Mouse (Mus musculus): Measurements from ENCODE around the gene Sp2. TPM values are rescaled to one million over a fixed set of nuclear protein-coding genes. Genes with fewer than 3 reads are reported as not detected.

The Sp2 gene
- 10 to 100 TPM; 15.2 to 15.9 TPM for total RNA-seq (2021)
- long read RNA-seq, experiment 1, transcript Sp2-203 (7 exons, 3,055 nt) = major isoform, 6 of 31 reads
- long read RNA-seq, experiment 1, partial matches to known transcripts = 3 of 31 reads
- long read RNA-seq, experiment 1, other reads (novel, unspliced or antisense) = 22 of 31 reads
- long read RNA-seq, experiment 2, partial matches to known transcripts = 3 of 26 reads
- long read RNA-seq, experiment 2, other reads (novel, unspliced or antisense) = 20 of 26 reads

- DNase-seq = no peak
Measured at GRCm38 (mm10) chr11:96982859-96983258, at the start of gene Sp2. Sp2 (minus strand) TSS chr11:96982959.

DNA sequence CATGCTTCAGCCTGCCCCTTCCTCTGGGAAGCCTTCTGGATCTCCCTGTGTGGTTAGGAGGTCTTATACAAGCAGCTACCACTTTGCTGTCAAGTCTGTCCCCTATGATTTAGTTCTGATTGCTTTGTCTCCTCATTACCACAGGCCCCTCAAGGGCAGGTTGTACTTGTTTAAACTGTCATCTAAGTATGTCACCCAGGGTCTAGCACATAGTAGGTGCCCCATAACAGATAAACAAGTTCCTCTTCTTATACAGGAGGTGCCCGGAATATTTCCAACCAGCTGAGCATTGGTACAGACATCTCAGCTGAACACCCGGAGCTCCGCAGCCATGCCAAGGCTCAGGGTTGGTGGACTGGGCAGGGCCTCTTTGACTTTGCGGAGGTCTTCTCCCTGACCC, 49.7 kb upstream of the Sp2 start:
- DNase-seq = no peak

DNA sequence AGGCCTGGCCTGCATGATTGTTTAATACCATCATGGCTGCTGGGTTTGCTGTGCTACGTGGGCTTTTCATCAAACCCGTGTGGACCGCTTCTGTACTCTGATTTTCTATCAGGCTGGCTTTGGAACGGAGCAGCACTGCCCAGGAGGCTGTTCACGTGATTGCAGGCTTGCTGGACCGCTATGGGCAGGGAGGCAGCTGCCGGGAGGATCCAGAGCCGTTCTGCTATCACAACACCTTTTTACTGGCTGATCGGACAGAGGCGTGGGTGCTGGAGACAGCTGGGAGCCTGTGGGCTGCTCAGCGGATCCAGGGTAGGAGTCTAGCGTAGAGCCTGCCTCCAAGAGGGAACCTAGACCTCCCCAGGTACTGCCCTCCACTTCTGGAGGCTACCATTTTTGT, 49.2 kb upstream of the Sp2 start:
- DNase-seq = no peak

- no peak for DNase-seq
Measured at GRCm38 (mm10) chr11:97030426-97030825, 47.7 kb upstream of the Sp2 start.

DNA sequence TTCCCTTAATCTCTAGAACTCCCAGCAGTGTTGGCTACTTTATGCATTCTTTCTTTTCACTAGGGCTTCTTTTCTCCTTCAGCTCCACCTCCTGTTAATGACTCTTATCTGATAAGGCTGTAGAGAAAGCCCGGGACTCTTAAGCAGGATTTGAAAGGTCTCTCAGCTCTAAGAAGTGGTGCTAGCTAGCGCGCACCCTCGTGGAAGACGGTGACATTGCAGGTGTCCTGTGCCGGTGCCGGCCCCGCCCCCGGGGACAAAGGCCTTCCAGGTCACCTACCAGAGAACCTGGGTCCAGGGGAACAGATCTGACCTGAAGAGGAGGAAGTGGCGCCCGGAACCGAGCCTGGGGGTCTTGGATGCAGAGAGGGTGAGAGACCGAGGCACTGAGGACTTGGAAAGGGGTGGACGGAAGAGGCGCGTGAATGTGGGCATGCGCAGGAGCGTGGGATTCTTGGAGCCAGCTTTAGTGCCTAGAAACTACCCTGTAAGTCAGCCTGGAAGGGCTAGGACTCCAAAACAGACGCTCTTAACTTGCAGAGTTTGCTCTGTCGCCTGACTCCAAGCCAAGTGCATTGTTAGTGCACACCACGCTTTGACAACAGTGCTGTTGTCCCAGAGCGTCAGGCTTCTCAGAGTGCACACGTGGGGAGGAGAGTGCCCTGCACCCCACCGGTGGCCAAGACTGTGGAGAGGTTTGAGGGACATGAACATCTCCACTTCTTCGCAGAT, 47.1 kb upstream of the Sp2 start, which contains the start of gene Scrn2:
TSS of gene Scrn2 (plus strand) at position 253 of the 732 bp plus-strand sequence.
- DNase-seq = peak; percentile 85

DNA sequence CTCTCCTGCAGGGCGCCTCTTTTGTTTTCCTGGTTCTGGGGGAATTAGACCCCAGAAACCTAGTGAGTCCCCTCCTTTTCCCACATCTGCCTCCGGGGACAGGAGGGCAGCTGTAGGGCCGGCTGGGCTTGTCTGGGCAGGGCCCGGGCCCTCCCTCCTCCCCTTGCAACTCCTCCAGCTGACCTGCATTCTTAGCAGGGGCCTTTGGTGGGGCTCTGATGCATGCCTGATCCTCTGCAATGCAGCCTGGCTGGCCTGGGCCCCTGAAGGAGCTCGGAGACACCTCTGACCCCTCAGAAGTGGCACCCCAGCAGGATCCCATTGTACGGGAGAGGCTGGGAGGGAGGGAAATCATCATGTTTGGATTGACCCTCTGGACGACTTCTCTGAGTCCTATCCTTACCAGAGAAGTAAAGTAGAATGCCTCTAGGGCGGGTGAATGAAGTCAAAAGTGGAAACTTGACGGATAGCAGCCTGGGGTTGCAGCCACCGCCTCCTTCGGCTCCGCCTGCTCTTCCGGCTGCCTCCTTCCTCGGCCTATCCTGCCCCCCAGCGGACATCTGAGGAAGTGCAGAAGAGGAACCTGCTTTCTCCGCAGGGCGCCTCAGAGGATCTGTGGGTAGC, 43.1 kb upstream of the Sp2 start:
- peak; percentile 88 for DNase-seq

DNA sequence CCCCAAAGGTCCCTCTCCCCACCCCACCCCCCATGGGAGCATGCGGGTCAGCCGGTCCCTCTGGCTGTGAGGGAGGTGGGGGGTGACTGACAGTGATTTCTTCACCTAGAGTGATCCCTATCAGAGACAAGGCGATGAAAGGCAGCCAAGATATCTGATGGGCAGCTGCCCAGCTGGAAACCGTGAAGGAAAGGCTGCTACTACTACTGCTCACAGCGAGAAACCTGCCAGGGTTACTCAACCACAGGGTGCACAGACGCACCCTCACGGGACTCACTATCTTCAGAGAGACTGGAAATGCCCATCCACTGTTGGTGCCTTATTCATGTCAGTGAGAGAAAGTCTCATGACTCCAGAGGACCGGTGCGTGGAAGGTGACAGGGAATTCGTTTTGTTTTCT, 42.2 kb upstream of the Sp2 start:
- no peak for DNase-seq

- DNase-seq = peak; percentile 76
Measured at GRCm38 (mm10) chr11:97021873-97022484, 39.2 kb upstream of the Sp2 start.

- DNase-seq = no peak
Measured at GRCm38 (mm10) chr11:97021121-97021765, 38.5 kb upstream of the Sp2 start.

- DNase-seq = no peak
Measured at GRCm38 (mm10) chr11:97019345-97019708, 36.6 kb upstream of the Sp2 start.

DNA sequence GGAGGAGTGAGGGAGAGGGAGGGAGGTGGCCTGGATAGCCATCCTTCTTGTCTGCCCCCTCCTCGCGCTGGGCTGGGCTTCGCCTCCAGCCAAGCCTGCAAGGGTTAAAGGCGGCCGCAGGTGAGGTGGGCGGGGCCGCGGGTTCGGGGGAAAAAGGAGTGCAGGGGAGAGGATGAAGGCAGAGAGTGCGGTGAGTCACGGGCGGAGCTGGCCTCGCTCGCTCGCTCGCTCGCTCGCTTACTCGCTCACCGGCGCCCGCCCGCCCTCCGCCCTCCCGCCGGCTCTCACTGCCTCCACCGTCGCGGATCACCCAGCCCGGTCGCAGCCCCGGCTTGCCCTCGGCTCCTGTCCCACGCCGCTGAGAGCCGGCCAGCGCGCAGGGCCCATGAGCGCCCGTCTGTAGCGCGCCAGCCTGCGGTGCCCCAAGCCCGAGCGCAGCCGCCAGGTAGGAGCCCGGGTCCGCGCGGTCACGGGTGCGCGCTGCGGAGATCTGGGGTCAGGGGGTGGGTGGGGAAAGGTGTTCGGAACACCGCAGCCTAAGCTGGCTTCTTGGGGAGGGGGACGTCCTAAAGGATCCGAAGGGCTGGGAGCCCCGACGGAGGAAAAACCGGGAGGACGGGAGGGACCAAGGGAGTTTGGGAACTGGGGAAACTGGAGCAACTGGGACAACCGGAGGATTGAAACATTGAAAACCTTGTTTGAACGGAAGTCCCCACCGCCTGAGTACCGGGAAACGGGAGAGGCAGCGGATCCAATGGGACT, 36.0 kb upstream of the Sp2 start:
- no peak for DNase-seq

GRCm38 (mm10) chr11:97017696-97018582, 35.2 kb upstream of the Sp2 start:
- no peak for DNase-seq

GRCm38 (mm10) chr11:97013121-97013670, 30.4 kb upstream of the Sp2 start, which contains the start of gene Sp6:
Sp6 (plus strand) TSS chr11:97013394.
- DNase-seq = no peak

- DNase-seq = no peak
Measured at GRCm38 (mm10) chr11:97009198-97009790, 26.5 kb upstream of the Sp2 start.

DNA sequence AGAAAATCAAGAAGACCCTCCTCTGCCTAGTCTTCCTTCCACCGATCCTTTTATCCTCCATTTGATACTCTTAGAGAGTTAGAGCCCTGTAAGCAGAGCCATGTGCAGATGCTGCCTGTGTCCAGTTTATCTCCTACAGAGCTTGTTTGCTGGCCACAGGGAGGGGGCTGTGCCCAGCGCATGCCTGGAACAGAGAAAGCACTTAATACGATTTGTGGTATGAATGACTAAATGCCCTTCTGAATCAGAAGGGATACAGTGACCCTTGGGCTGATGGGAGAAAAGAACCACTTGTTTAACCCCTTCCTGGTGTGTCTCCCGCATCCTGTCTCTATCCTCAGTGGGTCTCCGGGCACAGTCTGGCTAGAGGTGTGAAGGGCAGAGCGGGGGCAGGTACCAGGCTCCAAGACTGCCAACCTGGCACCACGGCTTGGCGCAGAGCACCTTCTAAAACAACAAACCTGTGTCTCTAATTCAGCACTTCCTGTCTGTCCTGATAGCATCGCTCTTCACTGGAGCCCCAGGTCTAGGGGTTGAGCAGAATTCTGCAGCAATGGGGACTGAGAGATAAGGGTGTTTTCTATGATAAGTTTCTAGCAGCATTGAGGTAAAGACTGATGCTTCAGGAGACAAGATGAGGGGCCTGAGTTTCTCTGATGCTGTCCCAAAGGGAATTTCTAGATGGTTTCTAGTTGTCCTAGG, 24.5 kb upstream of the Sp2 start:
- DNase-seq = no peak

DNA sequence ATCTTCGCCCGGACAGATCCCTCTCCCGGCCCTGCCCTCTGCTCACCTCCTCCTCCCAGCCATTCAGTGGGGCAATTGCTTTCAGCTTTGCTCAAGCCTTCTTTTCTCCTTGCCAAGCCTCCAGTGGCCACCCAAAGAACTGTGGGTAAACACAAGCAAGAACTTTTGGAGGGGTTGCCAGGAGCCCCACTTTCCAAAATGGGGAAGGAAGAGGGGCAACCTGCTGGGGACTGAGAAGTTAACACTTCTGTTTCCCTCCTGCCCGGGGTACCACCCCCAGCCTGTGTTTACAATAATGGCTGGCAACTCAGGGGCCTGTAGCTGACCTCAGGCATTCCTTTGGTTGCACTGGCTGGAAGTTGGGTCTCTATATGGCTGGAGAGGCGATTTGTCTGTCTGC, 20.4 kb upstream of the Sp2 start:
- DNase-seq = no peak

GRCm38 (mm10) chr11:96997380-96997956, 14.7 kb upstream of the Sp2 start:
- DNase-seq = peak; percentile 49

- no peak for DNase-seq
Measured at GRCm38 (mm10) chr11:96996773-96997379, 14.1 kb upstream of the Sp2 start.

All from gastrocnemius, postnatal 10 days (tissue).